In the genomic region with DNA sequence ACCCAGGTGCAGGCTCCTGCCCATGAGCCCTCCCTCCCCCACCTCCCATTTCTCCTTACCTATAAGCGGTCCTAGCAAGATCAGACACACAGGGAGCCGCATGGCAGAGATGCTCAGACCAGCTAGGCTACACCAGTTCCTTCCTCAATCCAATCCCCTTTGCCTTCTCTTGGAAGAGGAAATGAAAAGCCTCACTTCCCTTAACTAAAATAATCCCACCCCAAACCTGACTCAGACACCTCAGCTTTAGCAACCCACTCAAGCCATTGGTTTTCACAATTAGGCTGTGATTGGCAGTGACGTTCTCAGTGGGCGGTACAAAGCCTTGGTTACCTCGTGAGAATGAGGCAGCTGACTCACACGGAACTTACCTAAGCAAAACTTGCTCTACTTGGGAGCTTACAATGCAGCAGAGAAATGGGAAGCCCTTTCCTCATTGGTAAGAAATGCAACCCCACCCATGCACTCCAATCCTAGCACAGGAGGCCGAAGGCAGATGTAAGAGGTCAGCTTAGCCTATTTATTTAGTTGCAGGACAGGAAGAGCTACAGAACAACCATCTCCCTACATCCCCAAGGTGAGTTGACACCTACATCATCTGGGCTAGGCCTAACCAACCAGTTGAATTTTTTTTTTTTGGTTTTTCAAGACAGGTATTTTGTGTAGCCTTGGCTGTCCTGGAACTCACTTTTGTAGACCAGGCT, we compare ENCODE assay signal across 8 mouse cellular contexts. TPM values are rescaled to one million over a fixed set of nuclear protein-coding genes. Genes with fewer than 3 reads are reported as not detected.
DNase-seq lines count a peak whose midpoint lies in the region; ATAC-seq and TF ChIP-seq lines count a peak whose summit lies in the region.

Cd68 (minus strand) TSS at position 193 of the 704 bp plus-strand sequence.

- H3K9me3 ChIP-seq in embryonic facial prominence, embryonic 12.5 days: no peaks in the 10 kb centered on the region
- no peaks in the 10 kb centered on the region for H3K9me3 ChIP-seq in stomach, postnatal 0 days (ENCODE audit: control insufficient read depth, low read length)

- peak within 1 kb of the TSS; percentile 50; the same call in 1 of the 2 replicates for H3K27ac ChIP-seq in embryonic facial prominence, embryonic 12.5 days
- H3K27ac ChIP-seq in stomach, postnatal 0 days (replicated peaks): peak within 1 kb of the TSS; percentile 70

- H3K4me3 ChIP-seq in embryonic facial prominence, embryonic 12.5 days: no peak within 1 kb of the TSS
- no peak within 1 kb of the TSS for H3K4me3 ChIP-seq in stomach, postnatal 0 days (ENCODE audit: low read depth, low read length)

- H3K4me2 ChIP-seq in embryonic facial prominence, embryonic 12.5 days (replicated peaks): no peak within 1 kb of the TSS
- no peak within 1 kb of the TSS for H3K4me2 ChIP-seq in stomach, postnatal 0 days (replicated peaks; ENCODE audit: low read depth)

- no peak within 1 kb of the TSS for H3K9ac ChIP-seq in embryonic facial prominence, embryonic 12.5 days
- H3K9ac ChIP-seq in stomach, postnatal 0 days (ENCODE audit: low read length): no peak within 1 kb of the TSS

- peaks cover 70% of the 10 kb centered on the region for H3K36me3 ChIP-seq in embryonic facial prominence, embryonic 12.5 days
- peaks cover 16% of the 10 kb centered on the region for H3K36me3 ChIP-seq in stomach, postnatal 0 days (ENCODE audit: control insufficient read depth, insufficient read depth, low read length)

- intact Hi-C loops in heart, postnatal 14 days (cut with DNase I): no loop called here
- intact Hi-C loops in heart, postnatal 10 days (cut with DNase I): no loop called here

- no peak for ATAC-seq in embryonic facial prominence, embryonic 12.5 days (ENCODE audit: insufficient number of reproducible peaks, insufficient read depth, low FRiP score, low TSS enrichment)
- ATAC-seq in stomach, postnatal 0 days (ENCODE audit: low FRiP score, low TSS enrichment): peak; percentile 47

- 32% methylated on average over 7 of the region's 7 CpGs for WGBS in embryonic facial prominence, embryonic 12.5 days
- WGBS in stomach, postnatal 0 days: 20% methylated on average over 7 of the region's 7 CpGs

- H3K27me3 ChIP-seq in embryonic facial prominence, embryonic 12.5 days: no peaks in the 10 kb centered on the region
- H3K27me3 ChIP-seq in stomach, postnatal 0 days (ENCODE audit: control insufficient read depth, insufficient read depth, low read length): no peaks in the 10 kb centered on the region

- peaks cover 26% of the 10 kb centered on the region for H3K4me1 ChIP-seq in embryonic facial prominence, embryonic 12.5 days
- H3K4me1 ChIP-seq in stomach, postnatal 0 days (replicated peaks; ENCODE audit: control insufficient read depth, insufficient read depth): 0 out of 2 replicates have a peak, but pooled peaks cover 2% of the 10 kb centered on the region

- peak; percentile 98 for DNase-seq in heart, adult 11 months
- no peak for DNase-seq in heart, postnatal 14 days
- peak; percentile 85 for DNase-seq in NIH3T3 (ENCODE audit: low read depth)
- DNase-seq in heart, postnatal 10 days: peak; percentile 52 to 56
- DNase-seq in left cerebral cortex, adult 18-20 months (ENCODE audit: low spot score in 2 of 2): peak; percentile 53 to 56
- peak; percentile 88 for DNase-seq in lung, postnatal 36 days
- DNase-seq in stomach, postnatal 0 days (ENCODE audit: low spot score): peak; percentile 78

- TF ChIP-seq CTCF in stomach, postnatal 0 days (IDR thresholded peaks at IDR 0.05; ENCODE audit: low read depth): no peak

- no peak for TF ChIP-seq EP300 in stomach, postnatal 0 days (optimal IDR thresholded peaks at IDR 0.05)

RNA-seq across cellular contexts. Expression of gene Cd68, which starts in this region (rescaled TPM):
- total RNA-seq in heart, postnatal 14 days (2021): 1 to 10 TPM; 5.6 to 7.5 TPM
- polyA plus RNA-seq in embryonic facial prominence, embryonic 12.5 days (2016; fragmentation: Nextera tagmentation; extraction: Ambion mirVana): 8.0 and 8.5 TPM in 2 replicates
- 1 to 10 TPM; 5.8 to 7.8 TPM for total RNA-seq in heart, postnatal 10 days (2021)
- total RNA-seq in left cerebral cortex, adult 18-20 months (2021): 10 to 100 TPM; 15.1 to 15.5 TPM
- 16.7 and 17.9 TPM in 2 replicates for polyA plus RNA-seq in stomach, postnatal 0 days (2015; fragmentation: Nextera tagmentation; extraction: Ambion mirVana)

Comparison
In these comparisons a context has a peak if more than half of its experiments do, and no peak if none do; other contexts are left out.
1. DNase-seq: peak in heart, adult 11 months (single experiment), NIH3T3 (single experiment), heart, postnatal 10 days (2 of 2), left cerebral cortex, adult 18-20 months (2 of 2), lung, postnatal 36 days (single experiment) and stomach, postnatal 0 days (single experiment); none in heart, postnatal 14 days (0 of 2).